Mouse (Mus musculus) leukemia stem cell, adult 10-12 weeks (primary cell): ENCODE data around the gene Podn. TPM values are rescaled to one million over a fixed set of nuclear protein-coding genes. Genes with fewer than 3 reads are reported as not detected.

Source experiments
- polyA plus RNA-seq: library from polyadenylated mRNA; stranded (reverse); fragments of >175 nt; gene quantifications from 2 replicates; pipeline ENCODE4 v1.2.3, GENCODE M21; 2012; ENCODE audit warnings: low replicate concordance

The Podn gene
- polyA plus RNA-seq, result 2.5 and 7.9 TPM in 2 replicates

DNA sequence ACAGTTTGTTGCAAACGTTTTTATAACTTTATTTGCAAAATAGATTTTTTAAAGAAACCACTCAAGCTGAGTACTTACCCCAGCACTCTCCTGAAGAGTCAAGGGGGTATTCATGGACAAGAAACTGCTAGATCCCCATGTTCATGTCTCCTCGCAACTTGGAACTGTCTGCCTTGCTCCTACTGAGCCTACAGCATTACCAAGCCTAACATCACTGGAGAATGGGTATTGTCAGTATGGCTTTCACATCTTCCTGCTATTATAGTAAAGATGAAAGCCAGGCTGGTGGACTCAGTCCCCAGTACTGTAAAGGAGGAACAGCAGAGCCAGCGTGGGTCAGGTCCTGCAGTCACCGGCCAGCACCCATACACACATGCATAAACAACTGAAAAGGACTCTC lies at the start of gene Podn:
Gene Podn, minus strand, starts transcription at position 101 of the 400 bp plus-strand sequence.

DNA sequence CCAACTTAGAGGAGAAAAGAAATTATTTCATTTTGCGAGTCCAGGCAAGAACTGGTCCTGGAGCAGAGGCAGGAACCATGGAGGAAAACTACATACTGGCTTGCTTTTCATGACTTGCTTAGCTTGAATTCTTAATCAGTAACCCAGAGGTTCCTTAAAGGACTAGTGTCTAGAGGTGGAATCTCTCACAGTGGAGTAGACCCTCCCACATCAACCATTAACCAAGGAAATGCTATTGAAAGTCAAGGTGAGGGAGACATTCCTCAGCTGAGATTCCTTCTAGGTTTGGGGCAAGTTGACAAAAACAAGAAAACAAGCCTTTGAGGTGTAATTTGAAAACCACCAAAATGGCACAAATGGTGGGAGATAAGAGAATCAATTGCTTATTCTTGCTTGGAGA lies 48.6 kb upstream of the Podn start, which contains the start of gene Scp2:
Gene Scp2, minus strand, starts transcription at position 119 of the 400 bp plus-strand sequence.

DNA sequence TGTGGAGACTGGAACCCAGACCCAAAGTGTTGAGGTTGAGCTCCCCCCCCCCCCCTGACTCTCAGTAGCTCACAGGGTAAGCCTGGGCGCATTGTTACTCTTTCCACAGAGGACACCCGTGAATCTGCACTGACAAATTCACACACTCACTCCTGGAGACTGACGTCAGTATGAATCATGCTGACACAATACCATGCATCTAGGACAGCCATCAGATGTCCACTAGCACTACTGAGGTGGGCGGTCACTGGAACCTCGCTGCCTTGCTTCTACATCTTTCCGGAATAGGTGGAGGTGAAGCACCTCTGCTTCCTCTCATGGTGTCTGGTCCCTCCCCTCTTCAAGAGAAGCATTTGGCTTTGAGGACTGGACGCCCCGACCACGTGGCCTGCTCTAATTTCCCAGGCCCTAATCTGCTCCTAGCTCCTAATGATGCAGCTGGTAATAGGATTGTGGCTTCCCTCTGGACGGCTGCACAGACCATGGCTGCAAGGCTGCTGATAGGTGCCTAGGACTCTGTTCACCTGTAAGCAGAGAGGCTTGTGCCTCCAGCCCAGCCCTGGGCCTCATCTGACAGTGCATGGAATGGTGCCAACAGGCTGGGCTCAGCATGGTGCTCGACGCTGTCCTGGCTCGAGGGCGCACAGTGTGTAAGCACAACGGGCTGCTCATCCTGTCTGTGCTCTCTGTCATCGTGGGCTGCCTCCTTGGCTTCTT lies 128.1 kb downstream of the Podn start, which contains the start of gene Slc1a7:
Gene Slc1a7, plus strand, starts transcription at position 367 of the 717 bp plus-strand sequence.

Other genes starting within 250 kb of the Podn start
- 1.6 and 8.4 TPM in 2 replicates for gene Magoh, start 216.7 kb downstream of the Podn start, polyA plus RNA-seq
- gene 0610037L13Rik, start 206.6 kb downstream of the Podn start, polyA plus RNA-seq, result 1.8 and 3.2 TPM in 2 replicates
- gene Cpt2, start 172.8 kb downstream of the Podn start, polyA plus RNA-seq, result 157 and 160 TPM in 2 replicates
- gene Slc1a7, start 128.1 kb downstream of the Podn start, polyA plus RNA-seq, result 0.15 TPM in 1 of 2 replicates, not detected in the other
- gene Scp2, start 48.6 kb upstream of the Podn start, polyA plus RNA-seq, result 6.9 and 45.2 TPM in 2 replicates
- gene Echdc2, start 69.0 kb upstream of the Podn start, polyA plus RNA-seq, result 0.56 and 1.3 TPM in 2 replicates
- not detected in 2 replicates for gene Zyg11a, start 121.6 kb upstream of the Podn start, polyA plus RNA-seq
- gene Zyg11b, start 204.7 kb upstream of the Podn start, polyA plus RNA-seq, result 0.91 and 1.6 TPM in 2 replicates
- gene Coa7, start 231.7 kb upstream of the Podn start, polyA plus RNA-seq, result 1.2 and 6.3 TPM in 2 replicates